Mouse (Mus musculus) limb, embryonic 14.5 days (tissue): ENCODE data around the gene P2rx5. TPM values are rescaled to one million over a fixed set of nuclear protein-coding genes. Genes with fewer than 3 reads are reported as not detected.

Experiments used
- ATAC-seq: fragments of 200-750 bp; cut with Nextera tagmentation; 2 replicates; pipeline ENCODE4 v1.8.0; 2017; ENCODE audit warnings: low read depth, moderate number of reproducible peaks, moderate TSS enrichment; ENCODE audit not compliant: low FRiP score
- DNase-seq: peaks from one replicate; pipeline ENCODE4 v3.0.0-alpha.2; 2015; ENCODE audit warnings: low spot score
- H3K27ac ChIP-seq: fragments of 300-500 bp; sonication (generic); replicated peaks from 2 replicates; pipeline ENCODE4 v1.5.1; 2014; ENCODE audit warnings: low read depth, mild to moderate bottlenecking, low read length, moderate library complexity, mixed read lengths
- H3K27me3 ChIP-seq: fragments of 300-500 bp; sonication (generic); 2 replicates; pipeline ENCODE4 v1.6.1; 2014; ENCODE audit warnings: low read length, mixed read lengths; ENCODE audit not compliant: control insufficient read depth, insufficient read depth
- H3K36me3 ChIP-seq: fragments of 300-500 bp; sonication (generic); 2 replicates; pipeline ENCODE4 v1.6.1; 2014; ENCODE audit warnings: mild to moderate bottlenecking, low read length, moderate library complexity, mixed read lengths; ENCODE audit not compliant: control insufficient read depth, insufficient read depth
- H3K4me1 ChIP-seq: fragments of 300-500 bp; sonication (generic); 2 replicates; pipeline ENCODE4 v1.6.1; 2014; ENCODE audit warnings: antibody characterized with exemption, low read length, mixed read lengths; ENCODE audit not compliant: control insufficient read depth, insufficient read depth
- H3K4me2 ChIP-seq: fragments of 300-500 bp; sonication (generic); replicated peaks from 2 replicates; pipeline ENCODE4 v1.6.1; 2014; ENCODE audit warnings: low read depth, mild to moderate bottlenecking, low read length, moderate library complexity; ENCODE audit not compliant: severe bottlenecking
- H3K4me3 ChIP-seq: fragments of 300-500 bp; sonication (generic); replicated peaks from 2 replicates; pipeline ENCODE4 v1.5.1; 2014; ENCODE audit warnings: low read length
- H3K9ac ChIP-seq: fragments of 300-500 bp; sonication (generic); 2 replicates; pipeline ENCODE4 v1.6.1; 2014; ENCODE audit warnings: mild to moderate bottlenecking, low read depth, low read length, moderate library complexity; ENCODE audit not compliant: severe bottlenecking
- H3K9me3 ChIP-seq: fragments of 300-500 bp; sonication (generic); 2 replicates; pipeline ENCODE4 v1.6.1; 2016; ENCODE audit warnings: low read length; ENCODE audit not compliant: control insufficient read depth
- POLR2A ChIP-seq: fragments of 200-500 bp; IDR thresholded peaks from 2 replicates; pipeline ENCODE4 v1.8.0; 2012; ENCODE audit warnings: inconsistent platforms, mild to moderate bottlenecking, moderate library complexity, borderline replicate concordance; ENCODE audit not compliant: insufficient read depth, insufficient read length; ENCODE audit errors: extremely low read depth
- WGBS: fragments of 180-500 bp; shearing (Covaris S2); extraction: QIAGEN DNeasy Blood & Tissue Kit; methylation state at CpG from one replicate; pipeline ENCODE4 v1.1.7; 2014; 5-methylcytosine and 5-hydroxymethylcytosine counted together
- polyA plus RNA-seq, 2 experiments: library from polyadenylated mRNA; depleted of rRNA in 1 of 2; stranded (reverse) in 1 of 2; unstranded in 1 of 2; fragments of >200 nt; fragmentation: Nextera tagmentation in 1 of 2; extraction: Ambion mirVana in 1 of 2; gene quantifications; 2 replicates each; pipeline versions ENCODE4 v1.2.1 to v1.2.3; 2012 to 2014

P2rx5 gene
- polyA plus RNA-seq, 2 experiments = 1.3 to 1.7 TPM

- Histone ChIP-seq H3K9ac (peak overlapping the region; percentile 84), H3K9me3 (no peaks in the 10 kb centered on the region), H3K27me3 (no peaks in the 10 kb centered on the region), H3K36me3 (peaks cover 38% of the 10 kb centered on the region), H3K27ac (peak overlapping the region; percentile 11; the same call in 1 of the 2 replicates), H3K4me2 (peak overlapping the region; percentile 74), H3K4me3 (peak overlapping the region; percentile 98), H3K4me1 (peaks cover 14% of the 10 kb centered on the region)
- TF ChIP-seq POLR2A = no peak
- no peak for DNase-seq
- WGBS = 0% methylated on average over 2 of the region's 2 CpGs
- ATAC-seq = no peak
Observed at GRCm38 (mm10) chr11:73177895-73178294, 17.7 kb downstream of the P2rx5 start.

- Histone ChIP-seq H3K36me3 (peaks cover 55% of the 10 kb centered on the region), H3K27ac (no peak overlapping the region), H3K9ac (no peak overlapping the region), H3K4me2 (no peak overlapping the region), H3K27me3 (no peaks in the 10 kb centered on the region), H3K9me3 (no peaks in the 10 kb centered on the region), H3K4me1 (no peaks in the 10 kb centered on the region), H3K4me3 (no peak overlapping the region)
- no peak for DNase-seq
- no peak for TF ChIP-seq POLR2A
- WGBS = 91% methylated on average over 10 of the region's 10 CpGs
- no peak for ATAC-seq
Observed at GRCm38 (mm10) chr11:73185872-73186615, 25.8 kb downstream of the P2rx5 start.

GRCm38 (mm10) chr11:73187231-73187630 is 27.0 kb downstream of the P2rx5 start:
- Histone ChIP-seq H3K27ac (no peak overlapping the region), H3K27me3 (no peaks in the 10 kb centered on the region), H3K9ac (no peak overlapping the region), H3K4me2 (no peak overlapping the region), H3K36me3 (peaks cover 57% of the 10 kb centered on the region), H3K4me1 (no peaks in the 10 kb centered on the region), H3K9me3 (no peaks in the 10 kb centered on the region), H3K4me3 (no peak overlapping the region)
- no peak for TF ChIP-seq POLR2A
- no peak for DNase-seq
- ATAC-seq = no peak
- WGBS = 86% methylated on average over 6 of the region's 6 CpGs

- Histone ChIP-seq H3K9ac (no peak overlapping the region), H3K4me3 (no peak overlapping the region), H3K27me3 (no peaks in the 10 kb centered on the region), H3K9me3 (no peaks in the 10 kb centered on the region), H3K4me2 (no peak overlapping the region), H3K27ac (no peak overlapping the region), H3K36me3 (peaks cover 15% of the 10 kb centered on the region), H3K4me1 (peaks cover 3% of the 10 kb centered on the region; the same call in 1 of the 2 replicates)
- no peak for TF ChIP-seq POLR2A
- 79% methylated on average over 6 of the region's 6 CpGs for WGBS
- no peak for ATAC-seq
- DNase-seq = no peak
Observed at GRCm38 (mm10) chr11:73193047-73193446, 32.8 kb downstream of the P2rx5 start.

- H3K4me3 ChIP-seq = no peak overlapping the region
- ATAC-seq = no peak
- H3K4me1 ChIP-seq = peaks cover 3% of the 10 kb centered on the region; the same call in 1 of the 2 replicates
- H3K9me3 ChIP-seq = no peaks in the 10 kb centered on the region
- H3K27me3 ChIP-seq = no peaks in the 10 kb centered on the region
- H3K36me3 ChIP-seq = peaks cover 9% of the 10 kb centered on the region
- DNase-seq = no peak
- WGBS = 71% methylated on average over 2 of the region's 2 CpGs
- no peak overlapping the region for H3K4me2 ChIP-seq
- no peak overlapping the region for H3K27ac ChIP-seq
- no peak overlapping the region for H3K9ac ChIP-seq
- no peak for TF ChIP-seq POLR2A
Observed at GRCm38 (mm10) chr11:73194444-73194843, 34.2 kb downstream of the P2rx5 start.

GRCm38 (mm10) chr11:73198190-73198589 is 38.0 kb downstream of the P2rx5 start:
- H3K4me2 ChIP-seq = peak overlapping the region; percentile 93
- no peak for DNase-seq
- WGBS = 9% methylated on average over 1 of the region's 1 CpGs
- no peaks in the 10 kb centered on the region for H3K27me3 ChIP-seq
- H3K27ac ChIP-seq = no peak overlapping the region
- no peaks in the 10 kb centered on the region for H3K9me3 ChIP-seq
- peak overlapping the region; percentile 66 for H3K4me3 ChIP-seq
- peak overlapping the region; percentile 53 for H3K9ac ChIP-seq
- ATAC-seq = no peak
- 0 out of 2 replicates have a peak, but pooled peaks cover 3% of the 10 kb centered on the region for H3K36me3 ChIP-seq
- peaks cover 3% of the 10 kb centered on the region; the same call in 1 of the 2 replicates for H3K4me1 ChIP-seq
- no peak for TF ChIP-seq POLR2A
